Mouse (Mus musculus): ENCODE measurements around the gene Fam168a. TPM values are rescaled to one million over a fixed set of nuclear protein-coding genes. Genes with fewer than 3 reads are reported as not detected.

Fam168a gene
- total and polyA plus RNA-seq, 3 experiments = 3.1 to 19.2 TPM; not detected in 1

- Histone ChIP-seq H3K9me3 (replicated peaks; ENCODE audit: insufficient read depth, low read length) (no peaks in the 10 kb centered on the region), H3K4me1 (ENCODE audit: control insufficient read depth in 1 of 2, insufficient read depth in 2 of 2, low read length in 2 of 2) (0 out of 4 replicates have a peak, but pooled peaks cover 0 to 3% of the 10 kb centered on the region in 2 experiments), H3K27ac (ENCODE audit: control insufficient read depth, low read depth, low read length) (no peak overlapping the region), H3K9ac (ENCODE audit: control insufficient read depth, low read depth, low read length, poor library complexity, severe bottlenecking) (no peak overlapping the region), H3K36me3 (ENCODE audit: control insufficient read depth in 1 of 2, insufficient read depth in 2 of 2, low read length in 2 of 2) (no peaks in the 10 kb centered on the region), H3K4me3 (ENCODE audit: control insufficient read depth in 1 of 2, insufficient read depth in 1 of 2, low read depth in 2 of 2, low read length in 2 of 2) (no peak overlapping the region), H3K79me2 (ENCODE audit: control insufficient read depth, insufficient read depth, low read length, poor library complexity) (no peaks in the 10 kb centered on the region), H3K27me3 (ENCODE audit: control insufficient read depth in 1 of 2, insufficient read depth in 2 of 2, low read length in 2 of 2) (no peaks in the 10 kb centered on the region)
- no peak for DNase-seq (ENCODE audit: low read depth, low spot score)
- TF ChIP-seq MAZ (IDR thresholded peaks at IDR 0.05; ENCODE audit: low read depth, low read length) (no peak), E2F4 (IDR thresholded peaks at IDR 0.05; ENCODE audit: borderline replicate concordance, low read depth, low read length) (no peak)
Observed at GRCm38 (mm10) chr7:100833859-100834258, 127.4 kb downstream of the Fam168a start.

DNA sequence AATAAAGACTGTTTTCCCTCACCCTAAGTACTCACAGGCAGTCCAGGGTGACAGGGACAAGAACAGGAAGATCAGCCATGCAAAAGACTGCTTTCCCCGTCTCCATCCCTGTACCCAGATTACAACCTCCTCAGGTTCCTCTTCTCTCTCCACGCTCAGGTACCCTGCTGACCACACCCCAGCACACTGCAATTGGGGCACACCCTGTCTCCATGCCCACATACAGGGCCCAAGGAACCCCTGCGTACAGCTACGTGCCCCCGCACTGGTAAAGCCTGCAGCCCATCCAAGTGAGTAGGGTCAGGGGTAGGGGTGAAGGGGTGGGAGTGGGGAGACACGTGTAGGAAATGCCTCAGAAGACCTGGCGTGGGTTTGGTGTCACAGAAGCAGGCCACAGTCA, 128.7 kb downstream of the Fam168a start:
- TF ChIP-seq HCFC1 (IDR thresholded peaks at IDR 0.05; ENCODE audit: low read depth, low read length) (no peak), USF2 (IDR thresholded peaks at IDR 0.05; ENCODE audit: borderline replicate concordance in 1 of 2, insufficient read depth in 1 of 2, low read depth in 1 of 2, low read length in 2 of 2) (no peak), POLR2AphosphoS2 (IDR thresholded peaks at IDR 0.05; ENCODE audit: low read length) (no peak), MAFK (IDR thresholded peaks at IDR 0.05; ENCODE audit: borderline replicate concordance, low read depth, low read length) (no peak), MAX (IDR thresholded peaks at IDR 0.05; ENCODE audit: low read length) (no peak), ZNF384 (IDR thresholded peaks at IDR 0.05; ENCODE audit: low read depth, low read length) (no peak), POLR2AphosphoS5 (IDR thresholded peaks at IDR 0.05; ENCODE audit: borderline replicate concordance, low read depth, low read length) (no peak), ELF1 (IDR thresholded peaks at IDR 0.05; ENCODE audit: low read depth, low read length) (no peak)

GRCm38 (mm10) chr7:100835711-100836110, 129.3 kb downstream of the Fam168a start:
- no peaks in the 10 kb centered on the region for H3K27me3 ChIP-seq (ENCODE audit: control insufficient read depth in 1 of 2, insufficient read depth in 2 of 2, low read length in 2 of 2)
- TF ChIP-seq GATA1 (IDR thresholded peaks at IDR 0.05; ENCODE audit: low read depth, low read length) = no peak
- TF ChIP-seq MAX (IDR thresholded peaks at IDR 0.05; ENCODE audit: low read length) = no peak
- TF ChIP-seq MXI1 (IDR thresholded peaks at IDR 0.05; ENCODE audit: low read depth, low read length) = no peak
- TF ChIP-seq BHLHE40 (IDR thresholded peaks at IDR 0.05; ENCODE audit: borderline replicate concordance, low read depth, low read length) = no peak
- TF ChIP-seq USF2 (IDR thresholded peaks at IDR 0.05; ENCODE audit: borderline replicate concordance in 1 of 2, insufficient read depth in 1 of 2, low read depth in 1 of 2, low read length in 2 of 2) = no peak
- no peak for TF ChIP-seq EP300 (IDR thresholded peaks at IDR 0.05; ENCODE audit: low read depth in 1 of 2, low read length in 2 of 2)
- TF ChIP-seq ELF1 (IDR thresholded peaks at IDR 0.05; ENCODE audit: low read depth, low read length) = no peak
- no peak for TF ChIP-seq POLR2AphosphoS2 (IDR thresholded peaks at IDR 0.05; ENCODE audit: low read length)
- TF ChIP-seq ZNF384 (IDR thresholded peaks at IDR 0.05; ENCODE audit: low read depth, low read length) = no peak
- TF ChIP-seq SMC3 (IDR thresholded peaks at IDR 0.05; ENCODE audit: low read depth, low read length) = no peak
- no peak for TF ChIP-seq NRF1 (IDR thresholded peaks at IDR 0.05; ENCODE audit: insufficient read depth, low read depth, low read length, poor library complexity, severe bottlenecking)
- TF ChIP-seq RAD21 (IDR thresholded peaks at IDR 0.05; ENCODE audit: low read depth, low read length) = no peak
- TF ChIP-seq CHD1 (IDR thresholded peaks at IDR 0.05; ENCODE audit: low read depth, low read length) = no peak
- TF ChIP-seq CHD2 (IDR thresholded peaks at IDR 0.05; ENCODE audit: low read length) = no peak
- no peak for TF ChIP-seq KAT2A (conservative IDR thresholded peaks at IDR 0.05; ENCODE audit: low read depth, low read length)
- no peak for TF ChIP-seq E2F4 (IDR thresholded peaks at IDR 0.05; ENCODE audit: borderline replicate concordance, low read depth, low read length)
- H3K4me3 ChIP-seq (ENCODE audit: control insufficient read depth in 1 of 2, insufficient read depth in 1 of 2, low read depth in 2 of 2, low read length in 2 of 2) = no peak overlapping the region
- H3K79me2 ChIP-seq (ENCODE audit: control insufficient read depth, insufficient read depth, low read length, poor library complexity) = no peaks in the 10 kb centered on the region
- no peak for DNase-seq (ENCODE audit: low read depth, low spot score)
- peaks cover 5 to 19% of the 10 kb centered on the region in 2 experiments for H3K4me1 ChIP-seq (ENCODE audit: control insufficient read depth in 1 of 2, insufficient read depth in 2 of 2, low read length in 2 of 2)
- no peak overlapping the region for H3K27ac ChIP-seq (ENCODE audit: control insufficient read depth, low read depth, low read length)
- peaks cover 0 to 11% of the 10 kb centered on the region in 2 experiments; a peak in 2 of 4 replicates for H3K36me3 ChIP-seq (ENCODE audit: control insufficient read depth in 1 of 2, insufficient read depth in 2 of 2, low read length in 2 of 2)
- H3K9me3 ChIP-seq (replicated peaks; ENCODE audit: insufficient read depth, low read length) = no peaks in the 10 kb centered on the region
- H3K9ac ChIP-seq (ENCODE audit: control insufficient read depth, low read depth, low read length, poor library complexity, severe bottlenecking) = no peak overlapping the region

More for the DNA sequence above, 128.7 kb downstream of the Fam168a start:
- Histone ChIP-seq H3K27ac (ENCODE audit: control insufficient read depth, low read depth, low read length) (no peak overlapping the region), H3K4me3 (ENCODE audit: control insufficient read depth in 1 of 2, insufficient read depth in 1 of 2, low read depth in 2 of 2, low read length in 2 of 2) (no peak overlapping the region), H3K36me3 (ENCODE audit: control insufficient read depth in 1 of 2, insufficient read depth in 2 of 2, low read length in 2 of 2) (peaks cover 0 to 11% of the 10 kb centered on the region in 2 experiments; a peak in 2 of 4 replicates), H3K9me3 (replicated peaks; ENCODE audit: insufficient read depth, low read length) (no peaks in the 10 kb centered on the region), H3K4me1 (ENCODE audit: control insufficient read depth in 1 of 2, insufficient read depth in 2 of 2, low read length in 2 of 2) (peaks cover 5 to 14% of the 10 kb centered on the region in 2 experiments), H3K9ac (ENCODE audit: control insufficient read depth, low read depth, low read length, poor library complexity, severe bottlenecking) (no peak overlapping the region), H3K27me3 (ENCODE audit: control insufficient read depth in 1 of 2, insufficient read depth in 2 of 2, low read length in 2 of 2) (no peaks in the 10 kb centered on the region), H3K79me2 (ENCODE audit: control insufficient read depth, insufficient read depth, low read length, poor library complexity) (no peaks in the 10 kb centered on the region)
- no peak for DNase-seq (ENCODE audit: low read depth, low spot score)
